Mouse (Mus musculus) hindbrain, embryonic 16.5 days (tissue): ENCODE data around the gene Gjb1. TPM values are rescaled to one million over a fixed set of nuclear protein-coding genes. Genes with fewer than 3 reads are reported as not detected.
A peak's percentile ranks its signal among the peaks of the same experiment; 100 is the strongest.

Source experiments
- ATAC-seq: fragments of 200-750 bp; cut with Nextera tagmentation; 2 replicates; pipeline ENCODE4 v1.8.0; 2017; ENCODE audit warnings: moderate TSS enrichment, moderate library complexity
- H3K27ac ChIP-seq: fragments of 300-500 bp; sonication (generic); 2 replicates; pipeline ENCODE4 v1.5.1; 2014; ENCODE audit warnings: low read depth, mild to moderate bottlenecking, control low read depth, low read length, moderate library complexity
- H3K27me3 ChIP-seq: fragments of 300-500 bp; sonication (generic); replicated peaks from 2 replicates; pipeline ENCODE4 v1.6.1; 2014; ENCODE audit warnings: low read length; ENCODE audit not compliant: control insufficient read depth, insufficient read depth
- H3K36me3 ChIP-seq: fragments of 300-500 bp; sonication (generic); 2 replicates; pipeline ENCODE4 v1.6.1; 2014; ENCODE audit warnings: mild to moderate bottlenecking, low read length, moderate library complexity, mixed read lengths; ENCODE audit not compliant: control insufficient read depth, insufficient read depth
- H3K4me1 ChIP-seq: fragments of 300-500 bp; sonication (generic); 2 replicates; pipeline ENCODE4 v1.6.1; 2014; ENCODE audit warnings: low read depth, low read length; ENCODE audit not compliant: control insufficient read depth, insufficient read depth
- H3K4me2 ChIP-seq: fragments of 300-500 bp; sonication (generic); 2 replicates; pipeline ENCODE4 v1.6.1; 2014; ENCODE audit warnings: mild to moderate bottlenecking, low read length, control low read depth, moderate library complexity
- H3K4me3 ChIP-seq: fragments of 300-500 bp; sonication (generic); 2 replicates; pipeline ENCODE4 v1.5.1; 2014; ENCODE audit warnings: mild to moderate bottlenecking, low read length, control low read depth, moderate library complexity
- H3K9ac ChIP-seq: fragments of 300-500 bp; sonication (generic); 2 replicates; pipeline ENCODE4 v1.6.1; 2014; ENCODE audit warnings: low read depth, mild to moderate bottlenecking, control low read depth, low read length, moderate library complexity
- H3K9me3 ChIP-seq: fragments of 300-500 bp; sonication (generic); 2 replicates; pipeline ENCODE4 v1.6.1; 2014; ENCODE audit warnings: mild to moderate bottlenecking, low read length, moderate library complexity; ENCODE audit not compliant: control insufficient read depth
- WGBS: fragments of 180-500 bp; shearing (Covaris S2); extraction: QIAGEN DNeasy Blood & Tissue Kit; methylation state at CpG from one replicate; pipeline ENCODE4 v1.1.7; 2014; 5-methylcytosine and 5-hydroxymethylcytosine counted together
- polyA plus RNA-seq: library from polyadenylated mRNA; unstranded; fragments of >200 nt; fragmentation: Nextera tagmentation; extraction: Ambion mirVana; gene quantifications from 2 replicates; pipeline ENCODE4 v1.2.1, GENCODE M21; 2015

Gjb1 gene
- polyA plus RNA-seq, 1 experiment from 2014 or later: 2.2 TPM

DNA sequence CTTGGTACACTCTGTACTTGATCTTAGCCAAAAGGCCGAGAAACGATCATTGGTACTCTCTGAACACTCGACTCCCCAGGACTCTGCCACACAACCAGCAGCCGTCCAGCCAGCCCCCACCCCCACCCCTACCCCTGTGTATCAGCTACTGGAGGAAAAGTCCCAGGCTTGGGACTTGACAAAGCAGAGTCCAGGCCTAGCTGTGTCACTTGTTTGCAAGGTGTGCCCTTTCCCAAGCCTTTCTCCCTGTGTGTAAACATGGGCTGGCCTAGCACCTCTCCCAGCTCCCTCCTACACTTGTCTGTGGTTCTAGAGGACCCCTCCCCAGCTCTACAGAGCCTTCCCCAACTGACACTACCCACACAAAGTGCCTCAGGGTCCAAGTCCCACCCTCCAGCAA is 10.0 kb downstream of the Gjb1 start:
- Histone ChIP-seq H3K4me3 (no peak overlapping the region), H3K9me3 (no peaks in the 10 kb centered on the region), H3K4me2 (no peak overlapping the region), H3K9ac (no peak overlapping the region), H3K4me1 (no peaks in the 10 kb centered on the region; the same call in 1 of the 2 replicates), H3K27me3 (0 out of 2 replicates have a peak, but pooled peaks cover 2% of the 10 kb centered on the region), H3K36me3 (no peaks in the 10 kb centered on the region), H3K27ac (no peak overlapping the region)
- no peak for ATAC-seq
- WGBS: 27% methylated on average over 4 of the region's 4 CpGs

GRCm38 (mm10) chrX:101388866-101389537 is 12.8 kb downstream of the Gjb1 start:
- ATAC-seq: no peak
- Histone ChIP-seq H3K36me3 (no peaks in the 10 kb centered on the region), H3K4me1 (no peaks in the 10 kb centered on the region), H3K4me2 (no peak overlapping the region), H3K9ac (no peak overlapping the region), H3K27me3 (no peaks in the 10 kb centered on the region), H3K9me3 (no peaks in the 10 kb centered on the region), H3K4me3 (no peak overlapping the region), H3K27ac (no peak overlapping the region)
- 38% methylated on average over 5 of the region's 5 CpGs for WGBS

- ATAC-seq: no peak
- H3K9me3 ChIP-seq: no peaks in the 10 kb centered on the region
- no peak overlapping the region for H3K9ac ChIP-seq
- WGBS: 66% methylated on average over 2 of the region's 2 CpGs
- H3K27me3 ChIP-seq: peaks cover 7% of the 10 kb centered on the region
- H3K36me3 ChIP-seq: no peaks in the 10 kb centered on the region
- no peak overlapping the region for H3K27ac ChIP-seq
- H3K4me1 ChIP-seq: no peaks in the 10 kb centered on the region
- H3K4me2 ChIP-seq: no peak overlapping the region
- no peak overlapping the region for H3K4me3 ChIP-seq
These were observed 18.2 kb downstream of the Gjb1 start for GRCm38 (mm10) chrX:101394341-101394740.

- H3K27ac ChIP-seq: no peak overlapping the region
- no peak overlapping the region for H3K4me3 ChIP-seq
- H3K9me3 ChIP-seq: no peaks in the 10 kb centered on the region
- H3K36me3 ChIP-seq: no peaks in the 10 kb centered on the region
- 18% methylated on average over 11 of the region's 11 CpGs for WGBS
- H3K27me3 ChIP-seq: peaks cover 7% of the 10 kb centered on the region
- H3K9ac ChIP-seq: no peak overlapping the region
- no peak overlapping the region for H3K4me2 ChIP-seq
- H3K4me1 ChIP-seq: no peaks in the 10 kb centered on the region
- no peak for ATAC-seq
These were observed 20.3 kb downstream of the Gjb1 start for GRCm38 (mm10) chrX:101396459-101396858.

DNA sequence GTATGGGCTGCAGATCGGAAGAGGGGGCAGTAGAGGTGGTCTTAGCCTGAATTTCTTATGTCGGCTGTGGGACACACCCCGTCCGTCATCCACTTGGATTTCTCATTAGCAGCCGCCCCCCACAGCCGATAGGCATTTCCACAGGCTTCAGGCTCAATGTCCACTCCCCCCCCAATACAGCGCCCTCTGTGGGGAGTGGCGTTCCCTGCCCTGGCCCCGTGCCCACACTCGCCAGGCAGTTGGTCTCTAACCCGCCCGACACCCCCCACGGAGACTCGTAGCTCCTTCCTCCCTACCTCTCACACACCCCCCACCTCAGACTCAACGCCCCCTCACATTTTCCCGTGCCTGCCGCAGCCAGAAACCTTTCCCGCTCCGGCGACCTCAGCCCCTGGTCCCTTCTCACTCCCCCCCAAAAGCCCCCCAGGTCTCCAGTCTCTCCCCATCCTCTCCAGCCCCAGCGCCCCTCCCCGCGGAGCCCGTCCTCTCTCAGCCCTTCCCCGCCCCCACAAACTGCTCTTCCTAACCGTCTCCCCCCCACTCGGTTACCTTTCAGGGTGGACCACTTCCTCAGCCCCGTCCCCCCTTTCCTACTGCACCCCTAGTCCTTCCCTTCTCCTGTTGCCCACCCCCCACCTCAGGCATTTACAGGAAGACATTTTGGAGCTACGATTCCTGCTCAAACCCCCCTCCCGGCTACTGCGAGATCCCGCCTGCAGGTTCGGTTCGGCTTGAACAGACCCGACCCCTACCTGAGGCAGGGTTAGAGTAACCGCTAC is 43.0 kb downstream of the Gjb1 start:
- H3K4me2 ChIP-seq: peak overlapping the region; percentile 79
- H3K27ac ChIP-seq: peak overlapping the region; percentile 83
- H3K9me3 ChIP-seq: no peaks in the 10 kb centered on the region
- WGBS: 28% methylated on average over 28 of the region's 36 CpGs
- no peaks in the 10 kb centered on the region for H3K27me3 ChIP-seq
- peaks cover 10% of the 10 kb centered on the region for H3K4me1 ChIP-seq
- no peaks in the 10 kb centered on the region for H3K36me3 ChIP-seq
- peak overlapping the region; percentile 71 for H3K9ac ChIP-seq
- peak overlapping the region; percentile 59 for H3K4me3 ChIP-seq
- ATAC-seq: no peak

DNA sequence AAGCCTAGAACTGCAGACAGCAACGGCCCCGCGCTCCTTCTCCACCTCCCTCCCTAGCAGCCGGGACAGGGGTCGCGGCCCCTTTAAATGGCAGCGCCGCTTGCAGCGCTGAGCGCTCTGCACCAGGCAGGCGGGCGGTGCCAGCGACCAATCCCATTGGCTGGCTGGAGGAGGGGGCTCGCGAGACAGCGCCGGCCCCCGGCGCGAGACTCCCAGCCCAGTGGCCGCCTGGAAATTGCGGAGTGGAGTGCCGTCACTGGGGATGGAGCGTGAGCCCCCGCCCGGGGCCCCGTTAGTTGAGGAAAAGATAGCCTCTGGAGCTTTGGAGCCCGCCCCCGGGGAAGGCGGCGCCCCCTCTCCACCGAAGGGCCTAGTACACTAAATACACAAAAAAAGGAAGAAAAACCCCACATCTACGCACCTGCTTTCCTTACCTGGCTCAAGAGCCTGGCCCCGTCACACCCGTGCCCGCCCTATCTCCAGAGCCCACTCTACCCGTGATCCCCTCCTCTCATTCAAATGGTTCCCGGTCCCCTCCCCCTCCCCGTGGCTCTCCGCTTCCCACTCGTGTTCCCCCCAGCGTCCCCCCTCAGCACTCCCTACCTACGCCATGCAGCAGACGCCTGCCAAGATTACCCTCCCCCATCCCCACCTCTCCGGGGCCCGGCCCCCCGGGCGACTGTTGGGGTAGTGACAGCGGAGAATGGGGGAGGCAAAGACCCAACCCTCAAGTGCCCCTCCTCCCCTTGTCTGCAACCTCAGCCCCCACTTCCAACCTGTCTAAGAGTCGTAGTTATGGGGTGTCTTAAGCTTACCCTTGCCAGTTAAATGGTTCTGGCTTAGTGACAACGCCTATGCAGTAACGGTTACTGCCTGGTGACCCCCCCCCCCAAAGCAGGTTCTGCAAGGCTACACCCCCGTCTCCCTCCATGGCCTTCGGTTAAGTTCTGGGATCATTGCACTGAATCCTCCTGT is 43.8 kb downstream of the Gjb1 start:
- 21% methylated on average over 40 of the region's 54 CpGs for WGBS
- peak overlapping the region; percentile 79 for H3K4me2 ChIP-seq
- H3K4me3 ChIP-seq: peak overlapping the region; percentile 59
- H3K27me3 ChIP-seq: no peaks in the 10 kb centered on the region
- H3K4me1 ChIP-seq: peaks cover 10% of the 10 kb centered on the region
- peak overlapping the region; percentile 83 for H3K27ac ChIP-seq
- ATAC-seq: peak; percentile 96
- H3K9me3 ChIP-seq: no peaks in the 10 kb centered on the region
- peak overlapping the region; percentile 71 for H3K9ac ChIP-seq
- H3K36me3 ChIP-seq: no peaks in the 10 kb centered on the region

GRCm38 (mm10) chrX:101420700-101421095 is 44.5 kb downstream of the Gjb1 start, which contains the start of gene Zmym3:
Gene Zmym3, minus strand, starts transcription at chrX:101420849.
- ATAC-seq: no peak
- H3K4me3 ChIP-seq: peak within 1 kb of the TSS; percentile 59
- H3K9ac ChIP-seq: peak within 1 kb of the TSS; percentile 68
- H3K9me3 ChIP-seq: no peaks in the 10 kb centered on the region
- peaks cover 10% of the 10 kb centered on the region for H3K4me1 ChIP-seq
- no peaks in the 10 kb centered on the region for H3K27me3 ChIP-seq
- 22% methylated on average over 4 of the region's 4 CpGs for WGBS
- no peaks in the 10 kb centered on the region for H3K36me3 ChIP-seq
- peak within 1 kb of the TSS; percentile 61 for H3K4me2 ChIP-seq
- peak within 1 kb of the TSS; percentile 83 for H3K27ac ChIP-seq

- H3K4me1 ChIP-seq: peaks cover under 1% of the 10 kb centered on the region; the same call in 1 of the 2 replicates
These were observed 47.3 kb downstream of the Gjb1 start for GRCm38 (mm10) chrX:101423462-101423861.

More at GRCm38 (mm10) chrX:101423462-101423861, 47.3 kb downstream of the Gjb1 start:
- H3K27me3 ChIP-seq: no peaks in the 10 kb centered on the region
- no peak overlapping the region for H3K27ac ChIP-seq
- H3K4me2 ChIP-seq: no peak overlapping the region
- H3K36me3 ChIP-seq: no peaks in the 10 kb centered on the region
- H3K9ac ChIP-seq: no peak overlapping the region
- ATAC-seq: no peak
- no peaks in the 10 kb centered on the region for H3K9me3 ChIP-seq
- WGBS: 80% methylated on average over 2 of the region's 2 CpGs
- H3K4me3 ChIP-seq: no peak overlapping the region
